Comparison of ENCODE assay signal across 17 mouse cellular contexts in the genomic region with DNA sequence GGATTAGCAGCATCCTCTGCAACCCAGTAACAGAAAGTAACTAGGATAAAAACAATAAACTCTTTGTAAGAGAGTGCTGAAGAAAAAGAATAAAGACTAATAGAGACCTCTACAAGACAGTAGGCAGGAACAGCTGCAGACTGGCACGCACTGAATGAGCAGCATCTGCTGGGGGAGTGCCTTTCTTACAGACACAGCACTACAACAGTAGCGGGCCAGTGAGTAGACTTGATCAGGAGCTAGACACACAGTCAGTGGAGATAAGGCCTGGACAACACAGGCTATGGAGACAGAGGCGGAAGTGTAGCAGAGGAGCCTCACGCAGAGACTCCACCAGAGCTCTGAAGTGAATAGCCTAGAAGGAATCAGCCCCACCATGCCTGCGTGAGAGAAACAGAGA. TPM values are rescaled to one million over a fixed set of nuclear protein-coding genes. Genes with fewer than 3 reads are reported as not detected.
DNase-seq lines count a peak whose midpoint lies in the region; ATAC-seq and TF ChIP-seq lines count a peak whose summit lies in the region.
"Had no signal": no experiment of that assay in that cellular context is flagged by ENCODE, and none has a peak within 500 bp of the region (broad histone marks: within the 10 kb centered on the region; RNA-seq: fewer than 3 reads in every experiment).

No protein-coding gene starts in this region.

- H3K9ac ChIP-seq in heart, embryonic 12.5 days: peak overlapping the region; percentile 10; the same call in 1 of the 2 replicates
- peak overlapping the region; percentile 22; the same call in 1 of the 2 replicates for H3K9ac ChIP-seq in liver, embryonic 12.5 days
- H3K9ac ChIP-seq in forebrain, embryonic 12.5 days: no peak overlapping the region
- no peak overlapping the region for H3K9ac ChIP-seq in liver, embryonic 14.5 days (replicated peaks)

- H3K36me3 ChIP-seq in heart, embryonic 12.5 days: peaks cover 18% of the 10 kb centered on the region
- H3K36me3 ChIP-seq in liver, embryonic 12.5 days: peaks cover 42% of the 10 kb centered on the region
- H3K36me3 ChIP-seq in forebrain, embryonic 12.5 days (replicated peaks): peaks cover 11% of the 10 kb centered on the region
- peaks cover 4% of the 10 kb centered on the region; the same call in 1 of the 2 replicates for H3K36me3 ChIP-seq in liver, embryonic 14.5 days (replicated peaks; ENCODE audit: control insufficient read depth, insufficient read depth, low read depth)

- WGBS in heart, embryonic 12.5 days: 34% methylated on average over 5 of the region's 5 CpGs
- 63% methylated on average over 5 of the region's 5 CpGs for WGBS in liver, embryonic 12.5 days (ENCODE audit: insufficient replicate concordance)
- 67% methylated on average over 5 of the region's 5 CpGs for WGBS in forebrain, embryonic 12.5 days
- WGBS in liver, embryonic 14.5 days (ENCODE audit: insufficient replicate concordance): 57% methylated on average over 5 of the region's 5 CpGs

- no peaks in the 10 kb centered on the region for H3K27me3 ChIP-seq in heart, embryonic 12.5 days (replicated peaks)
- H3K27me3 ChIP-seq in liver, embryonic 12.5 days (replicated peaks): no peaks in the 10 kb centered on the region
- H3K27me3 ChIP-seq in forebrain, embryonic 12.5 days: no peaks in the 10 kb centered on the region
- no peaks in the 10 kb centered on the region for H3K27me3 ChIP-seq in liver, embryonic 14.5 days (ENCODE audit: control insufficient read depth, insufficient read depth, low read length)

- no peak for DNase-seq in heart, postnatal 10 days
- no peak for DNase-seq in liver
- no peak for DNase-seq in liver, embryonic 14.5 days (ENCODE audit: low read depth in 3 of 3, low spot score in 3 of 3)
- no peak for DNase-seq in Muller cell, postnatal 12 days (ENCODE audit: inconsistent ontology term)
- DNase-seq in cerebellum, postnatal 25 days: no peak
- DNase-seq: adrenal gland, adult 8-10 months; heart, adult 11 months; kidney, adult 8-10 months; lung, postnatal 4 days; thymus, adult 18-20 months had no signal

- no peak overlapping the region for H3K4me2 ChIP-seq in heart, embryonic 12.5 days
- H3K4me2 ChIP-seq in liver, embryonic 12.5 days: no peak overlapping the region
- H3K4me2 ChIP-seq in forebrain, embryonic 12.5 days: no peak overlapping the region
- no peak overlapping the region for H3K4me2 ChIP-seq in liver, embryonic 14.5 days (ENCODE audit: low read depth)

- H3K4me1 ChIP-seq in heart, embryonic 12.5 days (replicated peaks): peaks cover 6% of the 10 kb centered on the region
- peaks cover 6% of the 10 kb centered on the region for H3K4me1 ChIP-seq in liver, embryonic 12.5 days
- peaks cover 5% of the 10 kb centered on the region for H3K4me1 ChIP-seq in forebrain, embryonic 12.5 days
- peaks cover 0 to 2% of the 10 kb centered on the region in 2 experiments; a peak in 1 of 4 replicates for H3K4me1 ChIP-seq in liver, embryonic 14.5 days (replicated peaks; ENCODE audit: control insufficient read depth in 2 of 2, insufficient read depth in 2 of 2, low read length in 1 of 2)

- H3K9me3 ChIP-seq in heart, embryonic 12.5 days (replicated peaks): no peaks in the 10 kb centered on the region
- H3K9me3 ChIP-seq in liver, embryonic 12.5 days (replicated peaks): no peaks in the 10 kb centered on the region
- H3K9me3 ChIP-seq in forebrain, embryonic 12.5 days: no peaks in the 10 kb centered on the region
- no peaks in the 10 kb centered on the region for H3K9me3 ChIP-seq in liver, embryonic 14.5 days (ENCODE audit: control insufficient read depth, low read length)

- no peak for TF ChIP-seq CTCF in liver, embryonic 14.5 days (IDR thresholded peaks at IDR 0.05; ENCODE audit: low read depth)

- H3K4me3 ChIP-seq in heart, embryonic 12.5 days: no peak overlapping the region
- no peak overlapping the region for H3K4me3 ChIP-seq in liver, embryonic 12.5 days
- H3K4me3 ChIP-seq in forebrain, embryonic 12.5 days (replicated peaks): no peak overlapping the region
- H3K4me3 ChIP-seq in liver, embryonic 14.5 days (ENCODE audit: insufficient read depth in 1 of 2, low read depth in 2 of 2, low read length in 2 of 2): no peak overlapping the region

- ATAC-seq in heart, embryonic 12.5 days (ENCODE audit: insufficient number of reproducible peaks, low FRiP score): no peak
- ATAC-seq in liver, embryonic 12.5 days: peak; percentile 55; the same call in 1 of the 2 replicates
- no peak for ATAC-seq in forebrain, embryonic 12.5 days (ENCODE audit: low FRiP score)
- ATAC-seq in liver, embryonic 14.5 days (ENCODE audit: insufficient read depth): peak; percentile 48; the same call in 1 of the 2 replicates

- intact Hi-C loops in heart, postnatal 10 days (cut with DNase I): no loop called here

- 0 out of 2 replicates have a peak overlapping the region, but pooled peaks have one; percentile 21 for H3K27ac ChIP-seq in heart, embryonic 12.5 days (ENCODE audit: poor library complexity, severe bottlenecking)
- no peak overlapping the region for H3K27ac ChIP-seq in liver, embryonic 12.5 days
- H3K27ac ChIP-seq in forebrain, embryonic 12.5 days: peak overlapping the region; percentile 63
- H3K27ac ChIP-seq in liver, embryonic 14.5 days: no peak overlapping the region

- TF ChIP-seq EP300 in liver, embryonic 14.5 days (IDR thresholded peaks at IDR 0.05; ENCODE audit: low read depth): no peak

RNA-seq across cellular contexts. Expression of gene 3110040N11Rik, which starts 16.8 kb away (rescaled TPM):
- 36.8 and 37.5 TPM in 2 replicates for polyA plus RNA-seq in heart, embryonic 12.5 days (2016; fragmentation: Nextera tagmentation; extraction: Ambion mirVana)
- total RNA-seq in heart, postnatal 10 days (2021): 10 to 100 TPM; 23.5 to 24.4 TPM
- polyA plus RNA-seq in liver, embryonic 12.5 days (2016; fragmentation: Nextera tagmentation; extraction: Ambion mirVana): 27.6 and 29.5 TPM in 2 replicates
- 42.2 and 43.3 TPM in 2 replicates for polyA plus RNA-seq in forebrain, embryonic 12.5 days (2016; fragmentation: Nextera tagmentation; extraction: Ambion mirVana)
- 16.9 and 21.4 TPM in 2 replicates for polyA plus RNA-seq in liver, embryonic 14.5 days (2012; rRNA removed)
- polyA plus RNA-seq in liver, embryonic 14.5 days (2014; fragmentation: Nextera tagmentation; extraction: Ambion mirVana): 25.4 and 25.9 TPM in 2 replicates

RNA-seq across cellular contexts. Expression of gene Btbd1, which starts 23.2 kb away (rescaled TPM):
- polyA plus RNA-seq in heart, embryonic 12.5 days (2016; fragmentation: Nextera tagmentation; extraction: Ambion mirVana): 111 and 114 TPM in 2 replicates
- 100 to 1,000 TPM; 131 to 138 TPM for total RNA-seq in heart, postnatal 10 days (2021)
- polyA plus RNA-seq in liver, embryonic 12.5 days (2016; fragmentation: Nextera tagmentation; extraction: Ambion mirVana): 39.6 and 41.1 TPM in 2 replicates
- 101 and 102 TPM in 2 replicates for polyA plus RNA-seq in forebrain, embryonic 12.5 days (2016; fragmentation: Nextera tagmentation; extraction: Ambion mirVana)
- polyA plus RNA-seq in liver, embryonic 14.5 days (2012; rRNA removed): 8.8 and 15.3 TPM in 2 replicates
- 29.1 and 29.8 TPM in 2 replicates for polyA plus RNA-seq in liver, embryonic 14.5 days (2014; fragmentation: Nextera tagmentation; extraction: Ambion mirVana)

RNA-seq across cellular contexts. Expression of gene Ramac, which starts 43.3 kb away (rescaled TPM):
- polyA plus RNA-seq in heart, embryonic 12.5 days (2016; fragmentation: Nextera tagmentation; extraction: Ambion mirVana): 82.4 and 84.5 TPM in 2 replicates
- total RNA-seq in heart, postnatal 10 days (2021): 10 to 100 TPM; 33.1 to 35.1 TPM
- polyA plus RNA-seq in liver, embryonic 12.5 days (2016; fragmentation: Nextera tagmentation; extraction: Ambion mirVana): 69.7 and 73.6 TPM in 2 replicates
- polyA plus RNA-seq in forebrain, embryonic 12.5 days (2016; fragmentation: Nextera tagmentation; extraction: Ambion mirVana): 134 and 138 TPM in 2 replicates
- polyA plus RNA-seq in liver, embryonic 14.5 days (2012; rRNA removed): 15.7 and 22.7 TPM in 2 replicates
- polyA plus RNA-seq in liver, embryonic 14.5 days (2014; fragmentation: Nextera tagmentation; extraction: Ambion mirVana): 53.1 and 59.7 TPM in 2 replicates

RNA-seq across cellular contexts. Expression of gene Gm10160, which starts 49.5 kb away (rescaled TPM):
- not detected in 2 replicates for polyA plus RNA-seq in heart, embryonic 12.5 days (2016; fragmentation: Nextera tagmentation; extraction: Ambion mirVana)
- total RNA-seq in heart, postnatal 10 days (2021): not detected
- not detected in 2 replicates for polyA plus RNA-seq in liver, embryonic 12.5 days (2016; fragmentation: Nextera tagmentation; extraction: Ambion mirVana)
- not detected in 2 replicates for polyA plus RNA-seq in forebrain, embryonic 12.5 days (2016; fragmentation: Nextera tagmentation; extraction: Ambion mirVana)
- polyA plus RNA-seq in liver, embryonic 14.5 days (2012; rRNA removed): not detected in 2 replicates
- not detected in 2 replicates for polyA plus RNA-seq in liver, embryonic 14.5 days (2014; fragmentation: Nextera tagmentation; extraction: Ambion mirVana)
- total RNA-seq: adrenal gland, adult 8-10 months; hematopoietic stem cell, adult 5-6 weeks; left cerebral cortex, adult 18-20 months; liver, adult 2 months had no signal
- polyA plus RNA-seq: large intestine, adult 2 months; liver, adult 2 months had no signal

RNA-seq across cellular contexts. Expression of gene Tm6sf1, which starts 52.7 kb away (rescaled TPM):
- polyA plus RNA-seq in heart, embryonic 12.5 days (2016; fragmentation: Nextera tagmentation; extraction: Ambion mirVana): 25.0 and 26.8 TPM in 2 replicates
- 10 to 100 TPM; 13.7 to 17.1 TPM for total RNA-seq in heart, postnatal 10 days (2021)
- 8.3 and 8.9 TPM in 2 replicates for polyA plus RNA-seq in liver, embryonic 12.5 days (2016; fragmentation: Nextera tagmentation; extraction: Ambion mirVana)
- polyA plus RNA-seq in forebrain, embryonic 12.5 days (2016; fragmentation: Nextera tagmentation; extraction: Ambion mirVana): 8.5 and 9.6 TPM in 2 replicates
- 8.9 and 9.4 TPM in 2 replicates for polyA plus RNA-seq in liver, embryonic 14.5 days (2012; rRNA removed)
- polyA plus RNA-seq in liver, embryonic 14.5 days (2014; fragmentation: Nextera tagmentation; extraction: Ambion mirVana): 6.4 and 7.9 TPM in 2 replicates

Comparison
In these comparisons a context has a peak if more than half of its experiments do, and no peak if none do; other contexts are left out.
1. H3K9ac ChIP-seq: peak in heart, embryonic 12.5 days (single experiment) and liver, embryonic 12.5 days (single experiment); none in forebrain, embryonic 12.5 days (single experiment) and liver, embryonic 14.5 days (single experiment).
2. ATAC-seq: peak in liver, embryonic 12.5 days (single experiment) and liver, embryonic 14.5 days (single experiment); none in heart, embryonic 12.5 days (single experiment) and forebrain, embryonic 12.5 days (single experiment).
3. H3K27ac ChIP-seq: peak in heart, embryonic 12.5 days (single experiment) and forebrain, embryonic 12.5 days (single experiment); none in liver, embryonic 12.5 days (single experiment) and liver, embryonic 14.5 days (single experiment).